ENCODE assay signal across 8 mouse cellular contexts in genomic region chr19:18631161-18631643, GRCm38 (mm10). TPM values are rescaled to one million over a fixed set of nuclear protein-coding genes. Genes with fewer than 3 reads are reported as not detected.
DNase-seq lines count a peak whose midpoint lies in the region; ATAC-seq and TF ChIP-seq lines count a peak whose summit lies in the region.

No protein-coding gene starts in this region.

- peaks cover 29% of the 10 kb centered on the region for H3K79me2 ChIP-seq in CH12.LX (replicated peaks; ENCODE audit: control insufficient read depth, extremely low read depth, insufficient read depth, poor library complexity, severe bottlenecking)

- TF ChIP-seq POLR2A in CH12.LX (IDR thresholded peaks at IDR 0.05; ENCODE audit: low read depth, low read length), result no peak

- H3K4me3 ChIP-seq in CH12.LX (replicated peaks in 1 of 3; ENCODE audit: low read depth in 2 of 3, low read length in 2 of 3, poor library complexity in 1 of 3), result peak overlapping the region; percentile 88 to 95 (median 93)
- H3K4me3 ChIP-seq in hindbrain, embryonic 12.5 days, result peak overlapping the region; percentile 81

- H3K27me3 ChIP-seq in CH12.LX (replicated peaks), result no peaks in the 10 kb centered on the region
- H3K27me3 ChIP-seq in hindbrain, embryonic 12.5 days, result no peaks in the 10 kb centered on the region

- peaks cover 0 to 7% of the 10 kb centered on the region in 2 experiments for H3K36me3 ChIP-seq in CH12.LX (replicated peaks in 1 of 2; ENCODE audit: control insufficient read depth in 1 of 2, insufficient read depth in 1 of 2, low read length in 1 of 2)
- no peaks in the 10 kb centered on the region for H3K36me3 ChIP-seq in hindbrain, embryonic 12.5 days

- in situ Hi-C loops in CH12.LX (cut with MboI; ENCODE audit: low pct_ligation_motif_present, low pct_unique_long_range_greater_than_20kb, low sequenced_read_pairs), result no loop called here

- TF ChIP-seq CTCF in CH12.LX (conservative IDR thresholded peaks at IDR 0.05 in 1 of 2, IDR thresholded peaks at IDR 0.05 in 1 of 2; ENCODE audit: low read depth in 2 of 2, low read length in 2 of 2), result no peak

- WGBS in hindbrain, embryonic 12.5 days, result under 1% methylated on average over 40 of the region's 40 CpGs

- peak overlapping the region; percentile 65 for H3K27ac ChIP-seq in CH12.LX (ENCODE audit: insufficient read depth, low read depth)
- H3K27ac ChIP-seq in hindbrain, embryonic 12.5 days, result peak overlapping the region; percentile 72

- dilution Hi-C loops in CH12.LX (cut with MboI; ENCODE audit: extremely low pct_ligation_motif_present, extremely low pct_unique_long_range_greater_than_20kb, low sequenced_read_pairs), result no loop called here

- H3K4me2 ChIP-seq in CH12.LX (ENCODE audit: insufficient read depth, low read depth, poor library complexity, severe bottlenecking), result 0 out of 2 replicates have a peak overlapping the region, but pooled peaks have one; percentile 94
- H3K4me2 ChIP-seq in hindbrain, embryonic 12.5 days (replicated peaks), result peak overlapping the region; percentile 85

- TF ChIP-seq EP300 in CH12.LX (IDR thresholded peaks at IDR 0.05; ENCODE audit: low read length), result no peak

- peak; percentile 63 for ATAC-seq in hindbrain, embryonic 12.5 days (ENCODE audit: low FRiP score)

- peaks cover 2 to 35% of the 10 kb centered on the region in 2 experiments; a peak in 3 of 4 replicates for H3K4me1 ChIP-seq in CH12.LX (ENCODE audit: control insufficient read depth in 1 of 2, insufficient read depth in 2 of 2)
- peaks cover 6% of the 10 kb centered on the region for H3K4me1 ChIP-seq in hindbrain, embryonic 12.5 days

- H3K9ac ChIP-seq in CH12.LX (ENCODE audit: insufficient read depth, low read depth), result peak overlapping the region; percentile 72
- peak overlapping the region; percentile 71 for H3K9ac ChIP-seq in hindbrain, embryonic 12.5 days

- H3K9me3 ChIP-seq in CH12.LX (replicated peaks; ENCODE audit: low read length), result no peaks in the 10 kb centered on the region
- H3K9me3 ChIP-seq in hindbrain, embryonic 12.5 days (replicated peaks), result no peaks in the 10 kb centered on the region

- peak; percentile 44 for DNase-seq in CH12.LX (ENCODE audit: extremely low read depth)
- peak; percentile 72 for DNase-seq in adrenal gland, postnatal 25 days
- peak; percentile 31 to 40 for DNase-seq in frontal cortex, postnatal 36 days (ENCODE audit: low spot score in 2 of 2)
- DNase-seq in layer of hippocampus, postnatal 14 days (ENCODE audit: low spot score in 2 of 2), result peak; percentile 28 to 36
- DNase-seq in lung, postnatal 25 days (ENCODE audit: low spot score), result peak; percentile 80
- peak; percentile 69 for DNase-seq in ovary, postnatal 36 days (ENCODE audit: low spot score)
- DNase-seq in urinary bladder, postnatal 14 days (ENCODE audit: low spot score), result peak; percentile 67

- no peak for TF ChIP-seq RAD21 in CH12.LX (IDR thresholded peaks at IDR 0.05; ENCODE audit: low read depth, low read length)

TF ChIP-seq in CH12.LX, 34 proteins besides CTCF, POLR2A, EP300 and RAD21:
- TF ChIP-seq MXI1 (IDR thresholded peaks at IDR 0.05; ENCODE audit: low read depth, low read length) (no peak; the same call in 1 of the 2 replicates), RCOR1 (conservative IDR thresholded peaks at IDR 0.05; ENCODE audit: low read depth, low read length) (no peak), MYC (IDR thresholded peaks at IDR 0.05; ENCODE audit: low read depth, low read length) (no peak), MAX (IDR thresholded peaks at IDR 0.05; ENCODE audit: low read length) (no peak), HCFC1 (IDR thresholded peaks at IDR 0.05; ENCODE audit: low read depth, low read length) (no peak), USF2 (conservative IDR thresholded peaks at IDR 0.05; ENCODE audit: low read depth, low read length) (no peak), UBTF (IDR thresholded peaks at IDR 0.05; ENCODE audit: low read depth, low read length) (peak; percentile 83; the same call in 1 of the 2 replicates), IRF4 (IDR thresholded peaks at IDR 0.05; ENCODE audit: low read depth, low read length) (no peak), BHLHE40 (IDR thresholded peaks at IDR 0.05; ENCODE audit: low read depth, low read length) (peak; percentile 5; the same call in 1 of the 2 replicates), MAZ (IDR thresholded peaks at IDR 0.05; ENCODE audit: low read depth, low read length) (no peak), ZNF384 (IDR thresholded peaks at IDR 0.05; ENCODE audit: low read depth, low read length) (no peak), NRF1 (IDR thresholded peaks at IDR 0.05; ENCODE audit: low read depth, low read length) (no peak), CHD1 (IDR thresholded peaks at IDR 0.05; ENCODE audit: low read depth, low read length) (no peak), NELFE (IDR thresholded peaks at IDR 0.05; ENCODE audit: low read depth, low read length) (no peak), E2F4 (IDR thresholded peaks at IDR 0.05; ENCODE audit: insufficient replicate concordance, low read depth, low read length) (no peak)

RNA-seq across cellular contexts. Expression of gene Ostf1, which starts 0.4 kb away (rescaled TPM):
- total RNA-seq in CH12.LX (2012; rRNA removed) (122 and 131 TPM in 2 replicates), CH12.LX (2014; rRNA removed) (175 and 188 TPM in 2 replicates)
- polyA plus RNA-seq in CH12.LX (2012; ENCODE audit: insufficient read length, low read depth), result 110 and 125 TPM in 2 replicates
- 114 and 125 TPM in 2 replicates for total RNA-seq in adrenal gland, postnatal 25 days (2021)
- polyA plus RNA-seq in hindbrain, embryonic 12.5 days (2016; fragmentation: Nextera tagmentation; extraction: Ambion mirVana), result 45.3 and 46.5 TPM in 2 replicates
- total RNA-seq in layer of hippocampus, postnatal 14 days (2021), result 10 to 100 TPM; 33.2 to 39.3 TPM

RNA-seq across cellular contexts. Expression of gene Nmrk1, which starts 0.5 kb away (rescaled TPM):
- total RNA-seq in CH12.LX (2012; rRNA removed) (9.1 and 9.8 TPM in 2 replicates), CH12.LX (2014; rRNA removed) (10.1 and 10.2 TPM in 2 replicates)
- polyA plus RNA-seq in CH12.LX (2012; ENCODE audit: insufficient read length, low read depth), result 7.5 and 9.7 TPM in 2 replicates
- 11.8 and 12.5 TPM in 2 replicates for total RNA-seq in adrenal gland, postnatal 25 days (2021)
- 9.2 and 9.9 TPM in 2 replicates for polyA plus RNA-seq in hindbrain, embryonic 12.5 days (2016; fragmentation: Nextera tagmentation; extraction: Ambion mirVana)
- 10 to 100 TPM in 1 of 2 experiments, 1 to 10 TPM in 1; 8.6 to 10.2 TPM for total RNA-seq in layer of hippocampus, postnatal 14 days (2021)

RNA-seq across cellular contexts. Expression of gene Carnmt1, which starts 39.4 kb away (rescaled TPM):
- 17.6 and 29.3 TPM in 2 replicates for total RNA-seq in CH12.LX (2012; rRNA removed)
- total RNA-seq in CH12.LX (2014; rRNA removed), result 41.7 and 45.0 TPM in 2 replicates
- 27.2 and 47.1 TPM in 2 replicates for polyA plus RNA-seq in CH12.LX (2012; ENCODE audit: insufficient read length, low read depth)
- total RNA-seq in adrenal gland, postnatal 25 days (2021), result 23.9 and 28.6 TPM in 2 replicates
- 26.9 and 29.6 TPM in 2 replicates for polyA plus RNA-seq in hindbrain, embryonic 12.5 days (2016; fragmentation: Nextera tagmentation; extraction: Ambion mirVana)
- total RNA-seq in layer of hippocampus, postnatal 14 days (2021), result 10 to 100 TPM in 1 of 2 experiments, 1 to 10 TPM in 1; 9.2 to 11.9 TPM

Comparison
In these comparisons a context has a peak if more than half of its experiments do, and no peak if none do; other contexts are left out.
1. Peak in every context shown above with its lines: DNase-seq, ATAC-seq, H3K4me3 ChIP-seq and H3K27ac ChIP-seq.